Mouse (Mus musculus): Measurements from ENCODE around the gene Zbtb16.

DNA sequence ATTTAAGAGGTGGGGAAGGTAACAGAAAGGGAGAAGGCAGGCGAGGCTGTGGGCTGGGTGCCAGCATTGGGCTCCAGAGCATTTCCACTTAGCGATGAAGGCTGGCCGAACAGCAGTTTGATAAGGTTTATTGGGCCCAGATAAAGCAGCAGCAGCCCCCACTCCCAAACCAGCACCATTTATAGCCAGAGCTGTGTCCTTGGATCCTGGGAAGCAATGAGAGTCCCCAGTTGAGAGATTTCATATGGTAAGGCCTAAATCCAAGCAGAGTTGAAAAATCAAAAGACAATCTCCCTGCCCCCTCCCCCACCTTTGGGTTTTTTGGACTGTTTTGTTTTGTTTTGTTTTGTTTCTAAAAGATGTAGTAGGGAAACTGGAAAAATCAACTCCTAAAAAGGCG lies 2.3 kb upstream of the Zbtb16 start:
- TF ChIP-seq HCFC1 (IDR thresholded peaks at IDR 0.05; ENCODE audit: borderline replicate concordance, insufficient read depth, low read length): no peak
- no peak for TF ChIP-seq ZC3H11A (IDR thresholded peaks at IDR 0.05; ENCODE audit: borderline replicate concordance, low read depth, low read length)
- TF ChIP-seq ZNF384 (IDR thresholded peaks at IDR 0.05; ENCODE audit: low read depth, low read length): no peak
- no peak for TF ChIP-seq CHD2 (IDR thresholded peaks at IDR 0.05; ENCODE audit: low read depth, low read length)
- TF ChIP-seq MAFK (IDR thresholded peaks at IDR 0.05; ENCODE audit: insufficient read depth, low read depth, low read length): no peak
